In genomic region chr9:66307341-66307740, GRCm38 (mm10) we compare ENCODE assay signal across 8 mouse cellular contexts. TPM values are rescaled to one million over a fixed set of nuclear protein-coding genes. Genes with fewer than 3 reads are reported as not detected.
DNase-seq lines count a peak whose midpoint lies in the region; ATAC-seq lines count a peak whose summit lies in the region.

No protein-coding gene starts in this region.

- ATAC-seq in CD4-positive, CD25-positive, alpha-beta regulatory T cell, adult 4 months = no peak

- peak; percentile 36 for DNase-seq in CD4-positive, CD25-positive, alpha-beta regulatory T cell, adult 2 months (ENCODE audit: low read depth, low spot score)
- peak; percentile 11 for DNase-seq in thymus, postnatal 14 days
- DNase-seq in thymus, postnatal 25 days = no peak
- DNase-seq in kidney, postnatal 10 days = peak; percentile 79
- DNase-seq in ovary, postnatal 14 days (ENCODE audit: low spot score) = peak; percentile 39
- DNase-seq in frontal cortex, postnatal 14 days (ENCODE audit: low spot score in 2 of 2) = no peak
- no peak for DNase-seq in cerebellum, postnatal 4 days (ENCODE audit: low spot score in 2 of 2)

RNA-seq across cellular contexts. Expression of gene Herc1, which starts 42.9 kb away (rescaled TPM):
- polyA plus RNA-seq in CD4-positive, CD25-positive, alpha-beta regulatory T cell, adult 4 months (2017; shearing (Covaris generic)) = 10 to 100 TPM; 40.2 to 45.8 TPM

Comparison
In these comparisons a context has a peak if more than half of its experiments do, and no peak if none do; other contexts are left out.
1. DNase-seq: peak in CD4-positive, CD25-positive, alpha-beta regulatory T cell, adult 2 months (single experiment), thymus, postnatal 14 days (single experiment), kidney, postnatal 10 days (single experiment) and ovary, postnatal 14 days (single experiment); none in thymus, postnatal 25 days (single experiment), frontal cortex, postnatal 14 days (0 of 2) and cerebellum, postnatal 4 days (0 of 2).